Mouse (Mus musculus): Measurements from ENCODE around the gene Grik3.

The Grik3 gene

GRCm38 (mm10) chr4:125544947-125545767, 54.7 kb downstream of the Grik3 start:
- peak; percentile 68 for DNase-seq (ENCODE audit: low read depth, low spot score)

GRCm38 (mm10) chr4:125545768-125546220, 55.3 kb downstream of the Grik3 start:
- DNase-seq (ENCODE audit: low read depth, low spot score): peak; percentile 74

- DNase-seq (ENCODE audit: low read depth, low spot score): peak; percentile 63
Measured at GRCm38 (mm10) chr4:125548190-125548589, 57.7 kb downstream of the Grik3 start.

GRCm38 (mm10) chr4:125553754-125554153, 63.3 kb downstream of the Grik3 start:
- DNase-seq (ENCODE audit: low read depth, low spot score): no peak

- peak; percentile 56 for DNase-seq (ENCODE audit: low read depth, low spot score)
Measured at GRCm38 (mm10) chr4:125556405-125557308, 66.2 kb downstream of the Grik3 start.

GRCm38 (mm10) chr4:125559564-125559963, 69.1 kb downstream of the Grik3 start:
- no peak for DNase-seq (ENCODE audit: low read depth, low spot score)

DNA sequence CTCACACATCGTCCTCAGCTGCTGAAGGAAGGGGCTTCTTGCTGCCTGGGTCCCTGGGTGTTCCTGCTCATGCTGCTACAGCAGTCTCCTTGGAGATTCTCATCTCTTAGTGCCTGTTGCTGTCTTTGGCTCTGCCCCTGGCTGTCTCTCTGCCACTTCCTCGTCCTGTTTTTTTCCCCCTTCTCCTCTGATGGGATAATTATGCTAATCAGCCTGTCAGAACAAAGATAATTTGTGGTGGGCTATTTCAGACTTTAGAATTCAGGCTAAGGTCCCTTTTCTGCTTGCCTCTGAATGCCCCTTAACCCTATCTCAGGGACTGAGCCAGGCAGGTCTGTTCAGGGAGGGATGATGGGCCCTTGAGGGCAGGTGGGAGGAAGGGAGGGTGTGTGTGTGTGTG, 70.3 kb downstream of the Grik3 start:
- DNase-seq (ENCODE audit: low read depth, low spot score): no peak

- peak; percentile 56 for DNase-seq (ENCODE audit: low read depth, low spot score)
Measured at GRCm38 (mm10) chr4:125563579-125563978, 73.1 kb downstream of the Grik3 start.

- DNase-seq (ENCODE audit: low read depth, low spot score): peak; percentile 61
Measured at GRCm38 (mm10) chr4:125564008-125564710, 73.7 kb downstream of the Grik3 start.

DNA sequence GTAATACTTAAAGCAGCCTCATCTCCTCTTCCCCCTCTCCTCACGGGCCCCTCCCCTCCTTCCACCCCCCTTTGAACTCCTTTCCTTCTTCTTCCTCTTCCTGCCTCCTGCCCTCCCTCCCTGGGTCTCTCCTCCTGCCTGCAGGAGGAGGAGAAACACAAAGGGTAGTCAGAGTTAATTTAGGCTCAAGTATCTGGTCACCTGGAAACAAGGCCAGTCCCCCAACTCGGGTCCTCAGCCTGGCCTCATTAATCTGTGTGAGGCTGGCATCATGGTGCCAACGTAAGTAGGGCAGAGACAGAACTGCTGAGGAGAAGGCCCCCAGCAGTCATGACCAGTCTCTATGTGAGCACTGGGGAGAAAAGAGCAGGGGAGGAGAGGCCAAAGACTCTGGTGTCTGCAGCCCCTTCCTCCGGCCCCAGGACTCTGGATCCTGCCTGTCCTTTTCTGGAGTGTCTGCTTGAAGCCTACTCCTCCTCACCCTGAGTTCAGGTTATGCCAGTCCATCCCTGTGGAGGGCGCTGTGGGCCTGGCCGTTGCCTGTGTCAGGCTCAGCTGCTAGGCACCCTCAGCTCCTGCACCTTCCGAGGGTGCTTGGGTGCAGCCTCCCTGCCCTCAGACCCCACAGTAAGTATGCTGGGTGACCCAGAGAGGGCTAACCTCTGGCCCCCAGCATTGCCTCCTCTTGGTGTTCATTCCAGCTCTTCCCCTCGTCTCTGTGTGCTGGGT, 75.4 kb downstream of the Grik3 start:
- DNase-seq (ENCODE audit: low read depth, low spot score): no peak

DNA sequence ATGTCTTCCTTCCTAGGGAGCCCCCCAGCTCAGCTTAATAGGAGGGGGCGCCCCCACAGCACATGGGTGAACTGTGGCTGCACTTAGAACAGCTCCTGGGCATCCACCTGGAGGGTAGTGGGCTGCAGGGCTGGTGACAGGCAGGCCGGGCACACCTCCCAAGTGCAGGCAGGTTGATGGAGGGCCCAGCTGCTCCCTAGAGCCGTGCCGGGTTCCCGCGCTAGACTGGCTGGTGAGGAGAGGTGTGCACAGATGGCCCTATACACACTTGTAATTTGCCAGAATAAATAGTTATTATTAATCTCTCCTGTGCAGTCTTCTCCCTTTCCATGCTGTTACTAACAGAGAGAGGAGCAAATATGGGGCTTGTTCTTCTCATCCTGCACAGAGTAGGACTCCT, 77.7 kb downstream of the Grik3 start:
- DNase-seq (ENCODE audit: low read depth, low spot score): no peak

DNA sequence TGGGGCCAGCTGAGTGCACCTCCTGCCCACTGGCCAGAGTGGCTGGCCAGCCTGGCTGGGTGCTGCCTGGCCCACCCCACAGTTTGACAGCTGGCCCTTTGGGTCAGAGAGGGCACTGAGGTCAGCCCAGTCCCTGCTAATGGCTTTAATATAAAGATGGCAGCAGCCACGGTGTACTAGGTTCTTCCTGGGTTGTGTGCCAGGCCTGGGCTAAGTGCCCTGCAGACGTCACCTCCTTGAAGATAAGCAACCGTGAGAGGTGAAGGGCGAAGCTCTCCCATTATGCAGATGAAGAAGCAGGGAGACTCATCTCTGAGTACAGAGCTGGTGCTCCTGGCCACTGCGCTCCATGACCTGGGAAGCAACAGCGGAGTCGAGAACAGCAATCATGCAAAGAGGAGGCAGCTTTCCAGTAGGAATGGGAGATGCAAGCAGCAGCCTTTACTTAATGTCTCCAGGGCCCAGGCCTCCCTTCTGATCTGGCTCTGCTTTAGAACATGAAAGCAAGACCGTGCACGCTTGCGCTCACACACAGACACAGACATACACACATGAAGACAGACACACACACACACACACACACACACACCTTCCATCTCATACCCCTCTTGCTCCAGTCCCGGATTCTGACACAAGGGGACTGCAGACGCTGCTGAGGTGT, 81.3 kb downstream of the Grik3 start:
- no peak for DNase-seq (ENCODE audit: low read depth, low spot score)

DNA sequence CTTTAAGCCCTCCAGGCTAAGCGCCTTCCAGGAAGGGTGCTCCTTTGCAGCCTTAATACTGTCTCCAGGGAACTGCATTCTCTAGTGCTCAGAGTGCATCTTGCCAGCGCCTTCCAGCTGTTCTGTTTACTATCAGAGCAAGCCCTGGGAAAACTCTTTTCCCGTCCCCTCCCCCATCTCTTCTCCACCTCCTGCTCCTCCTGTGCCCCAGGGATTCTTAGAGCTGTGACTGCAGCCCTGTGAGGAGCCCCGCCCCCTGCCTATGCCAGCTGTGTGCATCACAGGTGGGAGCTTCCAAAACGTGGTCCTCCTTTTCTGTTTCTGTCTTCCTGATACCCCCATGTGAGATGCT, 81.8 kb downstream of the Grik3 start:
- DNase-seq (ENCODE audit: low read depth, low spot score): peak; percentile 80

DNA sequence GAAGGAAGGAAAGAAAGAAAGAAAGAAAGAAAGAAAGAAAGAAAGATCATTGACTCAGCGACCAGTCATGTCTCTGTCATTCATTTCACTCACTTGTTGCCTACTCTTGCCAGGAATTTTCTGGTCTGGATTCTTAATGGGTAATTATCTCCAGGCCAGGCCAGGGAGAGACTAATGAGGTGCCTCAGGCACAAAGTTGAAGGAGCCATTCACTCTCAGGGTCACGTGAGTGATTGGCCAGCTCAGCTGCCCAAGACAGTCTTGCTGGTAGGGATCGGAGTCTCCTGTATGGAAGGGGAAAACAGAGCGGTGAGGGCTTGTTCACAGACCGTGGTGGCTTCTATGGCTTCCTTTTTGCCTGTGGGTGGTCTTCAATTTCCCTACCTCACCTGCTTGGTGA, 82.5 kb downstream of the Grik3 start:
- DNase-seq (ENCODE audit: low read depth, low spot score): no peak

DNA sequence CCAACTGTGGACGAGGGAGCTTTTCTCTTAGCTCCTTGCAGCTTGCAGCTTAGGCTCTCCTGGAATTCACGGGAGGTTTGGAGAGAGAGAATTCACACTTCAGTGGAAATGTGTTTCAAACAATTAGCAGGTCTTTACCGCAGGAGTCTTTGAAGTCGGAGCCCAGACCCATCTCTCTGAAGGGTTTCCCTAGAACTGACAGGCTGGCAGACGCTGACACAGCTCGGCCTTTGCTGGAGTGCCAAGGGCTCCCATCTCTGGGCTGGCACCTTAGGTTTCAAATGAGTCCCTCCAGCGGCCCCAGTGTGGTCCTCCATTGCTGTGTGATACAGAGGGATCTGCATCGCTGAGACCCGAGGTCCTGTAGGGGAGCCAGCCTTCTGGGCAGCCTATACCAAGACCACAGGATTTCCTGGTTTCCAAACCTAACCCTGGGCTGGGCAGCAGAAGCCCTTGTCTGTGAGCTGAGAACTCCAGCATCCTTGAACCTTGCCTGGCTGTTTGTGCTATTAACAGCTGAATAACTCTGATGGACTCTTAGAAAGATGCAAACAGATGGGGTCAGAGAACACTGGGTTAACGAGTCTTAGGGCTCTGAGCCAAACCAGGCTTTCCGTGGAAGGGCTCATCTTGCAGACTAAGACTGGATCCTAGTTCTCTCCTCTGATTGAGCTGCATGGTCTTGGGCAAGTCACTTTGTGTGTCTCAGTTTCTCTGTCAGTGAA, 83.6 kb downstream of the Grik3 start:
- DNase-seq (ENCODE audit: low read depth, low spot score): no peak

GRCm38 (mm10) chr4:125580336-125580735, 89.8 kb downstream of the Grik3 start:
- no peak for DNase-seq (ENCODE audit: low read depth, low spot score)

DNA sequence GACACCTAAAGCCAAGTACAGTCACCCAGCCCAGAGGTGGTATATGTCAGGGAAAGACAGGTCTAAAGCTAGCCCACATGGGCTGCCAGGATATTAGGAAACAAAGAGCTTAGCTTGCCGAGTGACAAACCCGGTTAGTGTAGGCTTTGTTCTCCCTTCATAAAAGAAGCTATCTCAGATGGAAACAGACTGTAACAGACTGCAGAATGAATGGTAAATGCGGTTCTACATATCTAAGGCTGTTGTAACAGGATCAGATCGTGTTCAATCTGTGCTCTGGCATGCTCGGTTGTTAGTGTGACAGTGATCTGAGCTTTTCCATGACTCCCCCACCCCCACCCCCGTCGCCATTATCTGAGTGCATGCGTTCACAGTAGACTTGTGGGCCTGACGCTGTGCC, 92.8 kb downstream of the Grik3 start:
- DNase-seq (ENCODE audit: low read depth, low spot score): no peak

GRCm38 (mm10) chr4:125583935-125584334, 93.4 kb downstream of the Grik3 start:
- peak; percentile 95 for DNase-seq (ENCODE audit: low read depth, low spot score)

- DNase-seq (ENCODE audit: low read depth, low spot score): no peak
Measured at GRCm38 (mm10) chr4:125584676-125585075, 94.2 kb downstream of the Grik3 start.

DNA sequence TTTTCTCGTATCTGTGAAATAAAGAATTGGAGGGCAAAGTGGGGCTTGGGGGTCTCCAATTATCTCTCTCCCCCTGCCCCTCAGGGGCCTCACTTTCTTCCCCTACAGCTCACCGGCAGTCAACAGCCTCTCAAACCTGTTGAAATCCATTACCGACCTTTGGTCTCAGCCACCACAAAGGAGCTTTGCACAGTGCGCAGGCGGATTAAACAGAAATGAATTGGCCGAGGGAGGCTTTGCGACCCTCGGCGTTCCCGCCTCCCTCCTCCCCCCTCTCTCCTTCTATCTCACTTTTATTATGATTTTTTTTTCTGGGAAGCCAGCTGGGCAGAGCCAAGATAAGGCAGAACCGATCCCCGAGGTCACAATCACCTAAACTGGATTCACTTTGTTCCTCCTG, 97.1 kb downstream of the Grik3 start:
- no peak for DNase-seq (ENCODE audit: low read depth, low spot score)
